Mouse (Mus musculus) kidney, postnatal 36 days (tissue): ENCODE measurements at regions not wholly inside any gene's neighbourhood (a gene's known extent, or its start where the extent isn't known, plus 50 kb on each side); places are given as distances from the start of the nearest gene placed in this dataset.

ENCODE experiments used
- DNase-seq, 2 experiments: peaks; one replicate each; pipeline ENCODE4 v3.0.0; 2021 to 2022; ENCODE audit warnings: mixed read lengths in 2 of 2

DNA sequence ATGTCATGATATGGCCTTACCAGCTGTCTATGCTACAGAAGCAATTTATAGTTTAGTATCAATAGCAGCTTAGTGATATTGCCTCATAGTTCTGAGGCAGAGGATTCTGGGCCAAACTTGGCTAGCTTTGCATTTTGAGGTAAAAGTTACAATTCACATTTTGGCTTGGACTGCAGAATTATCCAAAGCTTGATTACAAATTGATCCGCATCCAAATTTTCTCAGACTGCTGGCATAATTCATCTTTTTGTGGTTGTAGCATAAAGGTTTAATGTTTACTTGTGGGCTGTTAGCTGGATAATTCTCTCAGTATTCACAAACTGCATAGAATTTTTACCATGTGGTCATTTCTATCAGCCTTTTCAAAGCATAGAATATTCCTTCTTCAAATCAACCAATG is 589.9 kb upstream of the Pdcd1 start:
- DNase-seq = no peak

DNA sequence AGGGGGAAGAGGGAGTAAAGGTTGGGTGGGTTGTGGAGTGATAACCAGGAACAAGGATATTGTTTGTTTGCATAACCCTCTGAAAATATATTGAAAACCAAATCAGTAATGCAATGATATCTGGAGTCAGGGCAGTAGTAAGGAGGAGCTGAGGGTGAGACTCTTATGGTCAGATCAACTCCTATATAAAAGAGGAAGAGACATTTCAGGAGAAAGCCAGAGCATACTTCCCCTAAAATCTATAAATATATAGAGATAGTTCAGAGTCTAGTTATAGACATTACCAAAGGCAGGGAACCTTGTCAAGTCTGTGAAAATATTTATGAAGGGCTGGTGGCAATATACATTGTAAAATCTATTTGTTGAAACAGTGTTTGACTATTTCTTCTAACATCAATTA is 605.9 kb upstream of the Pdcd1 start:
- DNase-seq = no peak

DNA sequence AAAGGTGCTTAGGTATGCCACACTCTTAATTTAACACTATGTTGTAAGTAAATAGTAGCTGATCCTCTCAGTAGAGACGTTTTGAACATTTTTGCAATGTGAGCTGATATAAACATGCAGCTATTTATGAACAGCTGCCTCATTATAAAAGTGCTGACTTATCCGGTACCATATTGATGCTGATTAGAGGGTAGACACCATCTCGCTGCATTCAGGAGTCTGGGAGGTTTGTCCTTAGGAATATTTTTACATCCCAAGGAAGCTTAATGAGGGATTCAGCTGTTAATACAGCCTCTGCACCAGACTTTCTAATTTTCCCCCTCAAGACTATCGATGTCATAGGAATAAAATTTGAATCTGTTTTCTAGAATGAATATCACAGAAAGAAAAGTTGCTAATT is 619.3 kb upstream of the Pdcd1 start:
- no peak for DNase-seq

DNA sequence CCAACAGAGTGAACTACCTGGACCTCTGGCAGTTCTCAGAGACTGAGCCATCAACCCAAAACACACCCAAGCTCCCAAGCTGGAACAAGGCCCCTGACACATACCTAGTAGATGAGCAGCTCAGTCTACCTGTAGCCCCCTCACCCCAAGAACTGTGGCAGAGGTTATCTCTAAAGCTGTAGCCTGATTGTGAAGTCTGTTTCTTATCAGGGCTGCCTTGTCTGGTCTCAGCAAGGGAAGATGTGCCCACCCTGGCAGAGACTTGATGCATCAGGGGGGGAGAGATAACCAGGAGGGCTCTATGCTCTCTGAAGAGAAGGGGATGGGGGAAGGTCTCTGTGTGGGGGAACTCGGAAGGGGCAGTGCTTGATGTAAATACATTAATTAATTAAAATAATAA is 612.9 kb upstream of the Fam174a start:
- no peak for DNase-seq

DNA sequence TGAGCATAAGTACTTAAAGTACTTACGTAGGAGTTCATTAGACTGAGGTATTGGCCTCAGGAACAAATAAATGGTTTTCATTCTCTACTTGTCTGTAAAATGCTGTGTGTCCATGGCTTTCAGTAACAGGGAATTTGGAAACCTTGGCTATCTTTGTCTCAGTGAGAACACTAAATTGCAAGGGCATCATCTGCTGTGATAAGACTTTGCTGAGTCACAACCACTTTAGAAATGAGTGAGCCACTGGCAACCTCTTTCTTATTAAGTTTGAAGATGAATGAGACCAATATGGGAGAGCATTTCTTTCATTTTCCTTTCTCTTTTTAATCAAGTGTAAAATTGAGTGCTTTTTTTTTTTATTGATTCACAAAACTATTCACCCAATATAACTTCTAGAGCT is 611.7 kb upstream of the Fam174a start:
- no peak for DNase-seq

DNA sequence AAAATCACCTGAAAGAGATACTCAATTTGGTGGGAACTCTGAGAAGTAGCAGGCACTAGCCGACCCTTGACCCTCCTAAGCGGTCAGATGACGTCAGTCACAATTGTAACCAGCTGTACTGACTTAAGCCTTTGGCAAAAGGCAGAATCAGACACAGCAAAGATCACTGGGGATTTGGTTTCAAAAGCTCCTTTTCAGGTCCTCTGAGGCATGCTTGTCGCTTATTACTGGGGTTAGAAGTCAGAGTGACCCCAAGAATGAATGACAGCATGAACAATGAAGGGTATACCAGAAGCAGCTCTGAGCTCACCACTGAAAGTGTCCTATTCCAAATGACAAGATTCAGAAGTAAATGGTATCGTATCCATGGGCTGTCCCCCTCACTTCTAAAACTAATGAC is 600.6 kb upstream of the Fam174a start:
- DNase-seq = no peak

DNA sequence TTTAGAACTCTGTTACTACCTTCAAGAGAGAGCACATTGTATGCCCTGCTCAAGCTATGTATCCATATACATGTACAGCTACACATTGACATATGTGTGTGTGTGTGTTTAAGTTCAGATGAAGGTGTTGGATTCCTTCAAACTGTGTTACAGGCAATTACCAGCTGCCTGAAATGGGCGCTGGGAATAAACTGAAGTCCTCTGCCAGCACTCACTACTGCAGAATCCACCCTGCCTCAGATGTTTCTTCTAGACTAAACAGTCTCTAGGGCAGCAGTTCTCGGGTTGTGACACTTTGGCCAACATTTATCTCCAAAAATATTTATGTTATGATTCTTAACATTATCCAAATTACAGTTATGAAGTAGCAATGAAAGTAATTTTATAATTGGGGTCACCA is 595.7 kb upstream of the Fam174a start:
- DNase-seq = no peak

DNA sequence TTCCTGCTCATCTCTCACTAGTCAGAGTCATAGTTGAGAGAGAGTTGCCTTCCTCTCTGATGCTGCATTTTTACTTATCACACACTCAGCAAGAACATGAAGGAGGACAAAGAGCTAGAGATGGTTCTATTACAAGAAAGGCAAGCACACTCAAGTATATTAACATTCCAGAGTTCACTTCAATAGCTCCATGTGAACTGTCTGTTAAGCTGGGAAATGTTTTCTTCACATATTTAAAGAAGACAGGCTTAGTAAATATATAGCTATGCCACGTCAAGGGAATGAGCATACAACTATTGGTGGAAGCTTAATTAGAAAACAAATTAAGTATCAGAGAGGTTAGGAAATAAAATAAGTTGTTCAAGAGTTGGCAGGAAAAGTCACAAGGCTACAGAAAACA is 559.9 kb upstream of the Fam174a start:
- no peak for DNase-seq

DNA sequence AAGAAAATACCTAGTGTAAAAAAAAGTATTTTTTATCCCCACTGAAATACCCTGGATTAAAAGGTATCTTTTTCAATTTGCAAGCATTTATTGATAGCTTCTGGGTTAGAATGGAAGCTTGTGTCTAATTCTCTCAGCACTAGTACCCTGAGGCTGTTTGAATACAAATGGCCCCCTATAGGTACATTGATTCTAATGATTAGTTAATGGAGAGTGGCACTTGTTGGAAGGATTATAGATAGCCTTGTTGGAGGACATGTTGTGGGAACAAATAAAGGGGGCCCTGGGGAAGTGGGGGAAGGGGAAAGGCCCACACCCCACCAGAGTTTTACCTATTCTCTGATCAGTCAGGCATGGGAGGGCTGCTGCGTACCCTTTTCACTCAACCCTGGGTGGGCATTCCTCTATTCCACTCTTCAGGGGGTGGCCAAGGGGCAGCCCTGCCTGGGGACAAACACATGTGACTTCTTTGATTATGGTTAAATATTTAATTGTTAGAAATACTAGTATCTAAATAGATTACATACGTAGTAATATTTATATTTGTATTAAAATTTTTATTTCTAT is 524.3 kb upstream of the Fam174a start:
- DNase-seq = no peak

DNA sequence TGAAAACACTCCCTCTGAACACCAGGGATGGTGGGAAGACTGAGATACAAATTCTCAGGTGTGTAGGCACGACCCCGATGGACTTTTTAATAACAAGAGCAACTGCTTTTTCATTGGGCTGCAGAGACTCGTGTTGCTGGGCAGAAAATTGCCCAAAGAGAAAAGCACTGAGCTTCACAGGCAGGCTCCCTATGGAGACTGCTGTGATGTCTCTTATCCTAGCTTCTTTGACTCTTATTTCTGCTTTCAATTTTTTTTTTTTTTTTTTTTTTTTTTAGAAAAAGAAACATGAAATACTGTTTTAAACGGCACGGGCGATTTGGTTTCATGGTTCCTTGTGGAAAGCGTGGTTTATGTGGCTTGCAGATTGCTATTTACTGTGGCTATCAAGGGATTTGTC is 522.8 kb upstream of the Fam174a start:
- no peak for DNase-seq

DNA sequence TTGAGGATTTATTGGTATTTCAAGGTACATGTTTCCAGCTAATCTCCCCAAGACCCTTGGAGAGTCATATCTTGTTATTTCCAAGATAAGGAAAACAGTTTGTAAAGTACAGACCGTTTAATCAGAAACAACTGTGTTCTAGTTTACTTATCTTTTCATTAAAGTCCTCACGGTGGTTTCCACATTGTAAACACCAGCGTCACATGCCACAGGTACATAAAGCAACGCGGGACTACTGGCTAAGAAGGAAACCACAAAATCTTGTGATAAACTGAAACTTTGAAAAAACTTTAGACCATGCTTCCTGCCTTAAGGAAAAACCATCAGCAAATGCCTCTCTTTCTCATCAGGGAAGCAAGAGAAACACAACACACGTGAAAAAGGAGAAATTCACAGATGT is 522.4 kb upstream of the Fam174a start:
- no peak for DNase-seq

DNA sequence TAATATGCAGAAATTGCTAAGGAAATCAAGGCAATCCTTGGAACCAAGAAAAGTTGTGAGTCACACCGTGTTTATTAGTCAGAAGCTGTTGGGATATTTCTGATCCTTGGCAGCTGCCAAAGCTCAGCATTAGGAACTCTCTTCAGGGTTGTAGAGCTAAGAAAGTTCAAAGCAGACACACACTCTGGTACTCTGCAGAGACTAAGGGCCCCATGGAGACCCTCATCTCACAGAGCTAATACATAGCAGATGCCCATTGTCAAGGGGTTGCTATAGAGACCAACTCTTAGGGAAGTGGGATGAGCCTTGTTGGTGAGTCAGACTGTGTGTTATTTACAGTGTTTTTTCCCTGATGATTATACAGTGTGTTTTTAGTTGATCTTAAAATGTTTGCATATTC is 517.4 kb upstream of the Fam174a start:
- DNase-seq = no peak

DNA sequence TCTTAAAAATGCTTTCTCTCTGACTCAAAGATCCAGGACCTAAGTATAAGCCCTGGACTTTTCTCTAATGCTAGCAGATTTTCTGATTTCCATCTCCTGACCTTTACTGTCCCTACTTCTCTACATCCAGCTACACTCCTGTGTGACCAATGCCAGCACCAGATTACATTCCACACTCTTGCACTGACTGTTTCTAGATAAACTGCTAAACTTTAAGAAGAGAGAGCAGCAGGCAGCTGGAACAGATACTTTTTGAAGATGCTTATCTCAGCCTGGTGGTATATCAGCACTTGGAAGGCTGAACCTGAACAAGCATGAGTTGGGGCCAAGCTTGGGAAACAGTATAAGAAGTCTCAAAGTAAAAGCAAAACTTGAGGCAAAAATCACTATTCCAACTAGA is 509.7 kb upstream of the Fam174a start:
- no peak for DNase-seq

DNA sequence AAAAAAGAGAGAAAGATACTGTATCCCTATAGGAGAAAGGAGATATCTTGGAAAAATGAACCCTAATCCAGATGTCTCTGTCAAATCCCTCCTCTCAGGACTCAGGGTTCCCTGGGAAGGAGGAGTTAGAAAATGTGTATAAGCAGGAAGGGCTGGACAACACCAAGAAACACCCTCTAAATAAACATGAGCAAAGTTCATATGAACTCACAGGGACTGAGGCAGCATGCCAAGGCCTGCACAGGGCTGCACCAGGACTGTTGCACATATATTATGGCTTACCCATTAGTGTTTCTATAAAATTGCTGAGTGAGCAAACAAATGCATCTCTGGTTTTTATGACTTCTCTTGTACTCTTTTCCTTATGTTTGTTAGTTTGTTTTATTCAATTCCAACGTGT is 508.5 kb upstream of the Fam174a start:
- peak in 1 of 2 experiments; percentile 4 for DNase-seq

DNA sequence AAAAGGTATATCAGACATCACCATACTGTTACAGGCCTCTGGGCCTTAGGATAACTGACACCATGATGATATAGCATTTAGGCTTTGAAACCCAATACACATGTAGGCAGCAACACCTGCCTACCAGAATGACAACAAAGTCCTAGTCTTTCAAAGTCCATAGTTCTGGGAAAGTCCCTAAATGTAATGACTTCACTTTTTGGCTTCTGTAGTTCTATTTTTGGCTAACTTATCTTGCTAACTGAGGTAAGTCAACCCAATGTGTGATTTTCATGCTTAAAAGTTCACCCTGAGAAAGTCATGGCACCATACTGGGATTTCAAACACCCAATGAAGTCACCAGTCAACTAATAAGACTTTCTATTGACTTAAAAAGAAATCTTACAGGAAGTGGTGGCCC is 485.8 kb upstream of the Fam174a start:
- DNase-seq = no peak

DNA sequence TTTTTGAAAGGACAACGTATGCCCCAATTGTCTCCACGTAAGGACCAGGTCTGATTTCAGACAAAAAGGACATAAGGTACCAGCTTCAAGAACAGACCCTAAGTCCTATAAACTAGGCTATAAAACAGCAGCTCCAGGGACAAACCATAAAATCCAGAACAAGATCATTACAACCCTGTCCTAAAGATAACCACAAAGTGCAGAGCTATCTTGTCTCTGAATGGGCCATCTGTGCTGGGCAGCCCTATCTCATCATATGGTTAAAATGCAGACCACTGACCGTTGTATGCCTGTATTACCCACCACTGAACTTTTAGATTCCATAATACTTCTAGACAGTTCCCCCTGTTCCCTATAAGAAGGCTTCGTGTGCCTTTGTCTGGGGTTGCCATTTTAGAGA is 477.4 kb upstream of the Fam174a start:
- DNase-seq = no peak

DNA sequence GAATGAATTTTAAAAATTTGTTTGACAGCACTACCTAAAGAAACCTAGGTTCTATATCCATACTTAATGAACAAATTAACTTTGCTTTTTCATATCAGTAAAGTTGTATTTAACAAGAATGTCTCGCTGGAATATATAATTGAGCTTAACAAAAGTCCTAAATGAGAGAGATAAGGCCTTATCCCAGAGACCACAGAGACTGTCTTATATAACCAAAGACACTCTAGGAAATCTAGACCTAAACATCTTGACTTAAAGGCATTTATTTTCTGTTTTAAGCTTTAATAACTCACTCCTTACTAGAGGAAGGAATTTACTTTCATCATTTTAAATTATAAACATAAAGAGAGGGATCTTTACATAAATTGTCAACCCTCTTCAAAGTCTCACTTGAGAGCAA is 461.9 kb upstream of the Fam174a start:
- no peak for DNase-seq

DNA sequence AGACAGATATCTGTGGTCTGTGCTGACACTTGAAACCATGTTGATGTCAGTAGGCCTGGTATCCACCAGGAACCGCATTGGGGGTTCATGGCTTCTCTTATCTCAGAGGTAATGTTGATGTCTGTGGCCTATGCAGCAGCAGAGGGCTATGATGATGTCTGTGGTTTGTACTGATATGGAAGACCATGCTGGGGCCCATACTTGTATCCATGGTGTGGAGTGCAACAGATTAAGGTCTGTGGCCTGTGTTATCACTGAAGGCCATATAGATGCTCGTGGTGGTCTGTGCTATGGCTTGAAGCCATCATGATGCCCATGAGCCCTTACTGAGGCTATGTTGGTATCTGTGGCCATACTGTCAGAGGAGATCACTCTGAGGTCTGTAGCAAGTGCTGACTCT is 455.0 kb upstream of the Fam174a start:
- DNase-seq = no peak

DNA sequence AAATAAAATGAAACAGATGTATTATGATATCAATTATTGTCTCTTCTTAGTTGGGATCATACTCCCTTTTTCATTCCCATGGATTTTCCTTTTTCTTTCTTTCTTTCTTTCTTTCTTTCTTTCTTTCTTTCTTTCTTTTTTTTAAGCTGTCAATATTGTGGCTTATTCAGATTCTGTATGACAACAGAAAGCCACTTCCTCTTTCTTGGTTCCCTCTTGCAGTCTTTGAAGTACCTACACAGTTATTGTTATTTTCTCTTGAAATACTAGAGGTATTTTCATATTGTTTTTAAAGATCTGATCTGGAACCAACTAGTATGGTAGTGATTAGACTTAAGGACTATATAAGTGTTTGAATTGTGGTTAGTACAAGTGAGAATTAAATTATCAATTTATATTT is 444.6 kb upstream of the Fam174a start:
- DNase-seq = no peak

DNA sequence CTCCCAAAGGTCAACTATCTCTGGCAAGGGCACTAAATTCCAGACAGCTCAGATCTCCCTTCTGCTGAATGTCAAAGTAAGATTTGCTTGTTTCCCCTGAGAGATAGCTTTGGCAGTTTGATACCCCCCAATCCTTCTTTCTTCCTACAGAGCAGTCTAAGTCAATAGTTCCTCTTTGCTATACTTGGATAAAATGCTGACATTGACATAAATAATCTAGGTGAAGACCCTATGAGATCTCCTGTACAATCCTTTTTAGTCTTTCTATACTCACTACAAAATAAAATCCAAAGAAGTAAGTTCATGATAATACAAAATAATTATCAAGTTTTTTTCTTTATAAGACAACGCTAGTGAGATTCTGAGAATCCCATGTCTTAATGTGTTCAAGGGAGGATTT is 432.9 kb upstream of the Fam174a start:
- DNase-seq = no peak

DNA sequence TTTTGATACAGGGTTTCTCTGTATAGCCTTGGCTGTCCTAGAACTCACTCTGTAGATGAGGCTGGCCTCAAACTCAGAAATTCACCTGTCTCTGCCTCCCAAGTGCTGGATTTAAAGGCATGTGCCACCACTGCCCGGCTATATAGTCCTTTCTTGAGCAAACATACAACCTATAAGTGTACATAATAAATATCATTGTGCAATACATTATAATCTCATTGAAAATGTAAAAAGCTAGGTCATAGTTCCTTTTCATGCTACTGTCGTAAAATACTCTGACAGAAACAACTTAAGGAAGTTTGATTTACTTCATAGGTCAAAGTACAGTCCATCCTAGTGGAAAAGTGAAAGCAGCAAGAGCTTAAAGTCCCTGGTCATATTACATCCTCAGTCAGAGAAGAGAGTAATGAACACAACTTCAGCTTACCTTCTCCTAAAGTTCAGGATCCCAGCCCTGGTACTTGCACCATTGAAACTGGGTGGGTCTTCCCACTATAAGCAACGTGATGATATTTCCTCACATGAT is 408.4 kb upstream of the Fam174a start:
- DNase-seq = no peak

DNA sequence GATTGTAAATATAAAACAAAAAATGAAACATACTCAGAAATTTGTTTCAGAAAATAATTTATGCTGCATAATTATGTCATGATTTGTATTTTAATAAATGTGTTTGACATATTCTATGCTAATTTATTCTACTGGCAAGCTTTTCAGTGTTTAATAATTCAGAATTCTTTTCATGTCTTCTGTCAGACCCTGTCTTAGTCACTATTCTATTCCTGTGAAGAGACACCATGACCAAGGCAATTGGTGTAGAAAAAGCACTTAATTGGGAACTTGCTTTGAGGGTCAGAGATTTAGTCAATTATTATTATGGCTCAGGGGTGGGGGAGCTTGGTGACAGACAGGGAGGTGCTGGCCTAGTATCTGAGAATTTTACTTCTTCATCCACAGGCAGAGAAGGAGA is 402.6 kb upstream of the Fam174a start:
- no peak for DNase-seq
